Mouse (Mus musculus): Measurements from ENCODE around the gene Dpf2.

GRCm38 (mm10) chr19:5927532-5927931 is 14.7 kb upstream of the Dpf2 start:
- no peak for TF ChIP-seq POLR2A (IDR thresholded peaks at IDR 0.05; ENCODE audit: low read depth, low read length)
- TF ChIP-seq CTCF (conservative IDR thresholded peaks at IDR 0.05; ENCODE audit: insufficient read depth, insufficient read length, low read depth, low read length): no peak
